Mouse (Mus musculus): Measurements from ENCODE around the gene Tnfsf11.

Tnfsf11 gene

DNA sequence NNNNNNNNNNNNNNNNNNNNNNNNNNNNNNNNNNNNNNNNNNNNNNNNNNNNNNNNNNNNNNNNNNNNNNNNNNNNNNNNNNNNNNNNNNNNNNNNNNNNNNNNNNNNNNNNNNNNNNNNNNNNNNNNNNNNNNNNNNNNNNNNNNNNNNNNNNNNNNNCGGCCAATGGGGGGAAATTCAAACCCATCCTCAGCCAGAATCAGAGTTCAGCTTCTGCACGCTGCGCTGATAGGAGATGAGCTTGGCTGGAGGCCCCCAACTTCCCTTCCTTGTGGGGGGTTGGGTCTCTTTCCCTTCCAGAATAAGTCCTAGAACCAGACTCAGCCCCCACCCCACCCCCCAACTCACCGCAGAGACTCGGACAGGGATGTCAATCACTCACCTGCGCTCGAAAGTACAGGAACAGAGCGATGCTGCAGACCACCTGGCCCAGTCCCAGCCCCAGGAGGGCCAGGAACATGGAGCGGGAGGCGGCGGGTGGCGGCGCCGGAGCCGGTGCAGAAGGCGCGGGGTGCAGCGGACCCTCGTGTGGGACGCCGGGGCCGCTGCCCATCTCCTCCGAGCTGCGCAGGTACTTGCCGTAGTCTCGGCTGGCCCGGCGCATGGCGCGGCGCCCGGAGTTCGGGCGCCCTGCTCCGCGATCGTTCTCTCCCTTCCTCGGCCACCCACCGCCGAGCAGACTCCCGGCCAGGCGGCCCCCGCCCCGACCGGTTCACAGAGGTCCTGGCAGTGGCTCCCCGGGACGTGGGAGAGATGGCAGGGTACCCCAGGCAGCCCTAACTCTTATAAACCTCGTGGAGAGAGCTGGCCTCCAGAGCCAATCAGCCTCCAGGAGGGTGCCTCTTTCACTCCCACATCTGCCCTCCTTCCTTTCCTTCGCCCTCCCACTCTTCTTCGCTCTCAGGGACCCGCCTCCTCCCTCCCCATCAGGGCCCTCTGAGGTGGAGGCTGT, at the start of gene Tnfsf11:
Gene Tnfsf11 (minus strand): TSS at position 758 of the 952 bp plus-strand sequence.
- DNase-seq (ENCODE audit: low spot score) = no peak

DNA sequence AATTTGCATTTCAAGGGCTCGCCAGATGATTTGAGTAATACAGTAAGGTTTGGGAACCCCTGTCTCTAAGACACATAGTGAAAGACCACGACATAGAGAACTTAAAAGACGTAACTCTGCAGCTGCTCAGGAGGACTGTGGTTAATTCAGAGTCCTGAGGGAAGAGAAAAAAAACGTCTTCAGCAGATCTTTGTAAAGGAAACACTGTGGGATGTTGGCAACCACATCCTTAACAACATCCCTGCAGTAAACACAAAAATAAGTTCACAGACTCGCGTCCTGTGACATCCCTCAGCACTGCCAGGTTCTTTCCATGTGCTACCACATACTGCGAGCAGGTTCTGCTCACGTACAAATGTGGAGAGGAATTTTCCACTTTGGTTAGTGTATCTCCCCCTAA, 48.9 kb upstream of the Tnfsf11 start:
- DNase-seq (ENCODE audit: low spot score) = no peak

DNA sequence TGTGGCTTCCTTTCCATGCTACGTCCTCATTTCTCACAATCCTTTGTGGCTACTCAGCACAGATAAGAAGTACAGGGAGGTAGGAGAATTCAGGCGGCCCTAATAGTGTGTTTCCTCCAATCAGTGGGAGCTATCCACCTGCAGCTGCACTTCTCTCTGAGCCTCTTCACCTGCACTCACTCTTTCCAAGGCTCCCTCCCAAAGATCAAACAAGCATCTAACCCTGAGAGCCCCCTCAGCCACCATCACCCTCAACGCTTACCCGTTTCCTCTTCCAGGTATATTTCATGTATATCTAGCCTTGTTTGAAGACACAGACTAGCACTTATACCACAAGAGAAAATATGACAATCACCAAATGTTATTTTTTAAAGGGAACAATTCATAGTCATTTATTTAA, 47.5 kb upstream of the Tnfsf11 start:
- no peak for DNase-seq (ENCODE audit: low spot score)

DNA sequence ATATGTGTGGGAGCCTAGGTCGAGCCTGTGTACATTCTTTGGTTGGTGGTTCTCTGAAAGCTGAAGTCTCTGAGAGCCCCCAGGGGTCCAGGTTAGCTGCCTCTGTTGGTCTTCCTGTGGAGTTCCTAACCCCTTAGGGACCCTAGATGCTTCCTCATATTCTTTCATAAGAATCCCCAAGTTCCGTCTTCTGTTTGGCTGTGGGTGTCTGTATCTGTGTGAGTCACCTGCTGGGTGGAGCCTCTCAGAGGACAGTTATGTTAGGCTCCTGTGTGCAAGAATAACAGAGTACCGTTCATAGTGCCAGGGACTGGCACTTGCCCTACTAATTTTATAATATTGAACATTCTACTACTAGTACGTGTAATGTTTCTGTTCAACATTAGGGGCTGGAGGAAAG, 45.0 kb upstream of the Tnfsf11 start:
- DNase-seq (ENCODE audit: low spot score) = no peak

DNA sequence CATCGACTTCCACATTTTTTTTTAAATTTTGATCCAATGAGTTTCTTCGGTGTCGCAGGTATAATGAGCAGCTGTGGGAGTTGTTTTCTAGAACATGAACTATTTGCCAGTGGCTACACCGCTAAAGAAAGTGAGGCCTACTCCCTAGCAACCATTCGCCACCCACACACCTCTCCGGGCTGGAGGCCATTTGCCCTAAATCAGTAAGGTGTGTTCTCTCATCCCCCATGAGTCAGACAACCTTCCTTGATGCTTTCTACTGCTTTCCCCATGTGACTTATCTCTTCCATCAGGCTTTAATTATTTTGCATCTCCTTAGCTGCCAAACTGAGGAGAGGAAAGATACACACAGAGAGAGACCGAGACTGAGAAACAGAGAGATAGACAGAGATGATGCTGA, 43.7 kb upstream of the Tnfsf11 start:
- DNase-seq (ENCODE audit: low spot score) = no peak

DNA sequence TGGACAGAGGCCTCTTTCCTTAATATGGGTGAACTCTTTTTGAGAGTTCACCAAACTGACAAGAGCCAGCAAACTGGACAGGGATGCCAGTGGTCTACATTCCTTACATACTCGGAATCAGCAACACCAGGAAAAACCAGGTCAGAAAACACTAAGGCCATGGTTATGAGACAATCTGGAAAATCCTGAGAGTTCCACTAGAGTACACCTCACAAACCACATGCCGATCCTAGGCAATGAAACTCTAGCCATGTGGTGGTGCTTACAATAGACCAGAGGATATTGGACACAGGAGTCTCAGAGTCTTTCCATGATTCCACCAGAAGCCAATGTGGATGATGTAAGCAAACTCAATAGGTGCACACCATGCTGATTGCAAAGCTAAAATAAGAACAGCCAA, 39.9 kb upstream of the Tnfsf11 start:
- DNase-seq (ENCODE audit: low spot score) = no peak

DNA sequence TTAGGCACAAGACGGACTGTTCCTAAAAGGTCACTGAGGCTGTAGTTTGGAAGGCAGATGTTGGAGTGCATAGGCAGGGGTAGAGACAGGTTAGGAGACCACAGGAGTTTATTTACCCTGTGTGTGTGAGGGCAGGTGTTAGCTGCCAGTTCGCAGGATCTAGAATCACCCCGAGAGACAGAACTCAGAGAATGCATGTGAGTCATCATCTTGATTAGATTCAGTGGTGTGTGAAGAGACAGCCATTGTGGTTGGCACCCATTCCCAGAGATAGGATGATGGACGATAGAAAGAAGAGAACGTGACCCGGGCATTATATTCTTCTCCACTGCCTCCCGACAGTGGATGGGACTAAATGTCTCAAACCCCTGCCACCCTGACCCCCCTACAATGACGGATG, 35.2 kb upstream of the Tnfsf11 start:
- no peak for DNase-seq (ENCODE audit: low spot score)

DNA sequence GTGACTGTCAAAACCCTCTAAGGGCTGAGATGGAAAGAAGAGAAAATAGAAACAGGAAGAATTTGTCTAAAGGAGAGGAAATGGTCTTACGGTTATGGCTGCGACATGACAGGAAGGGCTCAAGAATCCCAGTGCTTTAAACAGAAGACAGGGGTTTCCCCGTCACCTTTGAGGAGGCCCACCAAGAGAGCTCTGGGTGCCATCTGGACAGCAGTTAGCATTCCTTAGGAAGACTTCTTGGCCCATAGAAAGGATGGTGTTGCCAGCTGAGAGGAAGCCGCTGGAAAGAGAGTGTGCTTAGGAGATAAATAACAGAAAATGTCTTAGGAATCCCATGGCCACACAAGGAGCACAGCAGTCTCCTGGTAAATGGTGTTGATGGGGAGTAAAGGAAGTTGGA, 34.3 kb upstream of the Tnfsf11 start:
- DNase-seq (ENCODE audit: low spot score) = no peak

DNA sequence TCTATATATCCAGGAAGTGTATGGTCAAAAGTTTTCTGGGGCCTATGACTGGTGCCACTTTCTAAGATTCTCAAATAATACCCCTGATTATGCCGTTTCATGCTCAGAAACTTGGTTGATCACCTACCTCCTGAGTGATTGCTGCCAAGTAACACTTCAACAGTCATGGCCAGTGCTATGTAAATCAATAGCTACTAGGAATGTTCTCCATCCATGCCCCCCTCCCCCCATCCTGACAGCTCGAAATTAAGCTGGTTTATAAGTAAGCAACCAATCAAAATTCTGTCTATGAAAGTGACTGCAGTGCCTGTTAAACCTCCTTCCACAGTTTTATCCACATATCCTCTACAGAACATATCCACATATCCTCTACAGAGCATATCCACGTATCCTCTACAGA, 25.5 kb upstream of the Tnfsf11 start:
- DNase-seq (ENCODE audit: low spot score) = no peak

DNA sequence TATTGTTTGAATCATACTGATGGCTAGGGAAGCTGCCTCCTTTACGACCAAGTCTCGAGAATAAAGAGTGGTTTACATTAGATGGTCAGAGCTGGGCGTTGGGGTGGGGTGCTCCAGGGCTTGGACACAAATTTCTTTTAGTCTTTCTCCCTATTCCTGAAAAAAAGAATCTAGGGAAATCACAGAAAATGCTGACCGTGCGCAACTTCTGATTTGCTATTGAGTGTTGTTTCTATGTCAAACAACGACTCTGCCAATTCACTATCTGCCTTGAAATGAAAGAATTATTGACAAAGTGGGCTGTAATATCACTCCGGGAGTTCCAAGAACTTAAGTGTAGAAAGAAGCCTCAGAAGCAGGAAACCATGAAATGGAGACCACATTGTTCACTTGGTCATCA, 23.5 kb upstream of the Tnfsf11 start:
- no peak for DNase-seq (ENCODE audit: low spot score)

DNA sequence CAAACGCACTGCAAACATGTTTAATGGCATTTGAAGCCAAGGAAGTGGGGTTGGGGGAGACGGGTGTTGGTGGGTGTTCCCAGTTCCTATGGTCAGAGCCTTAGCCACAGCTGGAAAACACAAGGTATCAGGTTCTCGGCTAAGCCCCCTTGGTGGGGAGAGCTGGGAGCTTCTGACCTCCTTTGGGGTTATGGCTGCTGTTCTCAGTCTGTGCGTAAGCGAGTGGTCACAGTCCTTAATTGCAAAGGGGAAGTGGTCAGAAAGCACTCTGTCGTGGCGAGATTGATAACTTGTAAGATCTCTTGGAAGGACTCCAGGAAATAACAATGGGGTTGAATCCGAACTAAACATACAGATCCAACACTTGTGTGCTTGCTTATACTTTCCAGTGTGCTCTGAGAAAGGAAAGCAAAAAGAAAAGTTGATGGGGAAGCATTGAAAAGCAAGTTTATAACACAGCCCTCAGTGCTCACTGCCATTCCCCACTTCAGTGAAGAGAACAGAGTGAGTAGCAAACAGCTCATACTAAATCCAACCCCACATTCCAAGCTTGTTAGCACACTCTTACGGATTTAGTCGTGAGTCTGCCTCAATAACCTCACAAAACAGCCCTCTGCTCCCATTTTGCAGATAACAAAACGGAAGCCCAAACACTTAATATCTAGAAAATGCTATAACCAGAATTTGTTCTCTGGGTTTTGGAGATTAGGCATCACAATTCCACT, 22.9 kb upstream of the Tnfsf11 start:
- DNase-seq (ENCODE audit: low spot score) = no peak

DNA sequence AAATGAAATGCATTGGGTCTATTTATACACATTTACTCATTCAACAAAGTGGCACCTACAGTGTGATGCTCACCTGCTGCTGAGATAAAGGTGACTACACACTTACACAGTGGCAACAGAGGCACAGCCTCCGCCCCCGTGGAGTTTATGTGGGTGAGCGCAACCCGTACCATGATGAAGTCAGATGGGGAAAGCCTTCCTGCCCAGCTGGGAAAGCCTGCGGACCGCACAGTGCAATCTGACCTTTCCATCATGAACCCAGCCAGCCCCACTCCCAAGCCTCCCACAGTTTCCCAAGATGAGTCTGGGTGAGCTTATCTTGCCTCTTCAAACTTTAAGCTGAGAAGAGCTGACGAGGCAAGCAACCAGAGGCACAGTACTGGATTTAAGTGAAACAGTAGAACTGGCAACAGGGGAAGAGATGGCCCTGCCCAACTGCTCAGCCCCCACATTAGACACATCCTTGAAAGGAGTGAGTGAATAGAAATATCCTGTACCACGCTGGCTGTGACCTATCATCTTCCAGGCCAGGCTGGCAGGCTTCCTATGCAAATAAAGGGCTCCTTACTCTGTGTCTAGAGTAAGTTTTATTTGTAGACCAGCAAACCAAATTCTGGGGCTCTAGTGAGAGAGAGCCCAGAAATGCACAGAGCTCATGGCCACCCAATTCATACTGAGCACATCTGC, 22.1 kb upstream of the Tnfsf11 start:
- DNase-seq (ENCODE audit: low spot score) = no peak

DNA sequence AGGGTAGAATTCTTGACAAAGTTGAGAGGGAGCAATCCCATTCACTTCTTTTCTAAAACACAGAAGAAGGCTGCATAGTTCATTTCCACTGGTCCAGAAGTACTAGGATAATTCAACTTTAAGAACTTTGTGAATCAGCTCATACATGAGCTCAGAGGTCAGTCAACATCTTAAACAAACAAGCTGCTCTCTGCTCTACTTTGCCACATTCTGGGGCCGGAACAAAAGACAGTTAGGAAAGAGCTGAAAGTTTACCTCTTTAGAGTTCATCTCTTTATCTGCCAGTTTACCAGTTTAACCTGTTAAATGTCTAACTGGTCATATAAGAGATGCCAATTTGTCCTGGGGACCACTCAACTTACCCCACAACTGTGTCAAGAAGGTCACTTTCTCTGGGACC, 15.5 kb upstream of the Tnfsf11 start:
- no peak for DNase-seq (ENCODE audit: low spot score)

DNA sequence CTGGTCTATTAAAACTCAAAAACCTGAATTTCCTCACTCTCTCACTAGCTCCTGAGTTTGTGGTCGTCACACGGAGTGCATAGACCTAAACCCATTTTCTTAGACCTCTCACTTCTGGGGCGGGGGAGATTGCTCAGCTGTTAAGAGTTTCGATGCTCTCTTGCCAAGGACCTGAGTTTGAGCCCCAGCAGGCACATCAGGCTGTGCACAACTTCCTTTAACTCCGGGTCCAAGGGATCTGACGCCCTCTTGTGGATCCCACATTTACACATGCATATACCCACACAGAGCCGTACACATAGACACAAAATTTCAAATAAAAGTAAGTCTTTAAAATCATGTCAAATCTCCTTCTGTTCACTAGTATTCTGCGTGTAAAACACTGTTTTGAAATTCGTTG, 15.1 kb upstream of the Tnfsf11 start:
- DNase-seq (ENCODE audit: low spot score) = no peak

DNA sequence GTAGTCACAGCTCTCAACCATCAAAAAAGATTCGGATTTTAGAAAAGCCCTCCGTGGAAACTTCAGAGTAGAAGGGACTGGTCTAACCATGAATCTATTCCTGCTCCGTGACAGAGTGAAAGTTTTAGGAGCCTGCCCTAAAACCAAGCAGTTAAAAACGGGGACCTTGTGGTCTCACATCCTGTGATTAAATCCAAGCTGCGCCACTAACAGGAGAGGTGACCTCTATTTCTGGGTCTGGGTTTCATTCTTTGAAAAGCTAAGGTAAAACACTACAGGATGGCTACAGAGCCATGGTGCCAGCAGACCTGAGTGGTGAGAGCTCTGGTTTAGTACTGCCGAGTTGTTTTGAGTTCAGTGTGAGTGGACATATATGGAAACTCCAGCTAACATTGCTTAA, 12.4 kb upstream of the Tnfsf11 start:
- DNase-seq (ENCODE audit: low spot score) = no peak

DNA sequence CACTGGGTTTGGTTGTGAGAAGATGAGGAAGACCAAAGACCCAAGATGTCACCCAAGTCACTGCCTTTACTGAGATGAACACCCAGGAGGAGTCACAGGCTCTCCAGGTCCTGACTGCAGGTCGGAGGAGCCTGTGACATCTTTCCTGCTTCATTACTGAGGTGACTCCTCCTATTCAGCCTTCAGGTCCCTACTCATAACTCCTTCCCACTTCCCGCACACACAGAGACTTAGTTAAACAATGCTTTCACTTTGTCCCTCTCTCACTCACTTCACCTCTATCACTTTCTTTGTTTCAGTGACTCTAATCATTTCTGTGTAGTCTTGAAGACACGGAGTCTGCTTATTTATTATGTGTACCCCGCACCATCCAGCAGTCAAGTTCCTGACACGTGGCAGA, 11.7 kb upstream of the Tnfsf11 start:
- DNase-seq (ENCODE audit: low spot score) = no peak

DNA sequence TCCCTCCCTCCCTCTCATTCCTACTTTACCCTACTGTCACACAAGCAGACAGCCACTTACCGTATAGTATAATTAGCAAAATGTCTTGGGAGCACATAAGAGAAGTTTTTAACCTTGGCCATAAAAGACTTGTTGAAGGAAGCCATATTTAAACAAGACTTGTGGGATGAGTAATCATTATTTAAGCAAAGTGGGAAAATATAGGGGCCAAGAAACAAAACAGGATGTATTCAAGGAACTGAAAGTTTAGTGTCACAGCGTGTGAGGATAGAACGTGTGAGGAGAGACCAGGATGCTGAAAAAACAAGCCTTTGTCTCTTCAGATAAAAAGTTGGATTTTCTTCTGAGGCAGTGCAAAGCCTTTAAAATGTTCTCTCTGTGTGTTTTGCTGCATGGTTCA, 11.2 kb upstream of the Tnfsf11 start:
- DNase-seq (ENCODE audit: low spot score) = no peak

DNA sequence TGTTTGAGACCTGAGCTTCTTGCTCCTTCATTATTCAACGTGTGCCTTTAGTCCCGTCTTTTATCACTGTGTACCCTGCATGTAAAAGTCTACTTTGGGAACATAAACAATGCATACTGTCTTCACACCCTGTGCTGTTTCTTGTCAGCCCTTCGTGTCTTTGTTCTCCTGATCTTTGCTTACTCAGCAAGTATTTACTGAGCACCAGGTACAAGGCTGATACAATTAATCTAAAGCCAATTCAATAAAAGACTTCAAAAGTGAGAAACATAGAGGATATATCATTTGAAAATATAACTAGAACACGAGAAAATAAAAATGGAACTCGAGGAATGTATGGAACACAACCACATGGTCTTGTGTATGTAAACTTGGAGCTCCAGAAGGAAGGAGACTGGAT, 9.8 kb upstream of the Tnfsf11 start:
- DNase-seq (ENCODE audit: low spot score) = no peak

DNA sequence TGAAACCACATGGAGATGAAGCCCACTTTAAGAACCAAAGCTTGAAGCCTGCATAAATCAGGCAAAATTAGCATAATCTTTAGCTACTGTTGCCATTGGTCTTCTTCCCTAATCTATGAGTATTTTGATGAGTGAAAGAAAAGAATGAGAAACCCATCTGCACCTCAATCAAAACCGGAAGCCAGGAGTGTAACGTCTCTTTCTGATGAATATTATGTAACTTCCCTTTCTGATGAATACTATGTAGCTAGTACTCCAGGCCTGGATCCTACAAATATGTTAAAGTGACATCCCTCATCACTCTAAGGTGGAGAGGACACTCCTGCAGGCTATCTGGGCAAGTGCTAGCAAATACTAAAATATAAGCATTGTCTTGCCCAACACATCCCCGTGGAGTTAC, 6.9 kb downstream of the Tnfsf11 start:
- no peak for DNase-seq (ENCODE audit: low spot score)

DNA sequence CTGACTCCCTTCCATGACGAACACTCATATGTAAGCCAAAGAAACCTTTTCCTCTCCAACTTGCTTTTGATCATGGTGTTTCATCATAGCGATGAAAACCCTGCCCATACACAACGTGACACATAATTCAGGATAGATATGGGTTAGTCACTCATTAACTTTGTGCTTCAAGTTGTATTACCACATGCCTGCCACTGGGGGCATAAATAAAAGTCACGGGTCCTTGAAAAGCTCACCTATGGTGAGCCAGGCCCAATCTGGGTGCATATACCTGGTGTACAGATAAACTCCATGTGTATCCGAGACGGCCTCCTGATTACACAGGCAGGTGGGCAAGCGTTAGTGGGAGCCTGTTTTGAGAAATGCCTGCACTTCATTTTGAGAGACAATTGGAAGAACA, 15.2 kb downstream of the Tnfsf11 start:
- DNase-seq (ENCODE audit: low spot score) = no peak

DNA sequence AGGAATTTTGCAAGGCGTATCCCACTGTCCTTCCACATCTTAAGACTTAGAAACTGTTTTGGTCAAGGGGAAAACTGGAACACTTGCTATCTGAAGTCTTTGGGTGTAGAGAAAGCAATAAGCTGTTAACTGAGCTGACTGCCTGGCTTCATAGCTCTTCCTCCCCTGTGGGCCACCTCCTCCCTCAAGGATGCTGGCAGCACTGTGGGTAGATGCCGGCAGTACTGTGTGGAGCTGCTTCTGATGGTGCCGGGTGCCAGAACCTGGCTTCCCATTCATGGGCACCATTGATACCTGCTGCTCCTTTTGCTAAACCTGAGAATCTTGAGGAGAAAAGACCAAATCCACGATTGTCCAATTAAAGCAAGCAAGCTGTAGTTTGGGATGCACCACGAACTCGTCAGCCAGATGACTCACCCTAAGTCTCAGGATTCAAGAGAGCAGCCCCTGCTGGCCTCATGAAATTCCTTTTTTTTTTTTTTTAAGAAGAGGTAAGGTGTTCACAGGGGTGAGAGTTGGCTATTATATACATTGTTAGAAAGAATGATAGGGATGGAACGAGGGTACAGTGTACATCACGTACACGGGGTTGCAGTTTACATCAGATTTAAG, 17.8 kb downstream of the Tnfsf11 start:
- DNase-seq (ENCODE audit: low spot score) = no peak

DNA sequence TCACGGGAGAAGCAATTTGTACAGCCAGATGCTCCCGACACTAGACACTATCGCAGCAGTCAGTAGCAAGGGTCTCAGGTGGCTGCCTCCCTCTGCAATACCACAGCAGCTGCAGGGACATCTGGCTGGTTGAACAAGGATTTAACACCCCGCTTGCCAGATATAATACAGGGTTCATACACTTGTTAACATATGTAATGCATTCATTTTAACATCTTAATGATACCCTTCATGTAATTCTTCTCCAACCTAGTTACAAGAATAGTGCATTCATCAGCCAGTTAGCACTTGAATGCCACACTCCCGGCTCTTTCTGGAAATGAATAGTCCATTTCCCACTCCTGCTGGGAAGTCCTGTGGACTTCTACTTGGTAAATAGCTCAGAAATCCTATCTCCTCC, 18.9 kb downstream of the Tnfsf11 start:
- no peak for DNase-seq (ENCODE audit: low spot score)
